In the genomic region with DNA sequence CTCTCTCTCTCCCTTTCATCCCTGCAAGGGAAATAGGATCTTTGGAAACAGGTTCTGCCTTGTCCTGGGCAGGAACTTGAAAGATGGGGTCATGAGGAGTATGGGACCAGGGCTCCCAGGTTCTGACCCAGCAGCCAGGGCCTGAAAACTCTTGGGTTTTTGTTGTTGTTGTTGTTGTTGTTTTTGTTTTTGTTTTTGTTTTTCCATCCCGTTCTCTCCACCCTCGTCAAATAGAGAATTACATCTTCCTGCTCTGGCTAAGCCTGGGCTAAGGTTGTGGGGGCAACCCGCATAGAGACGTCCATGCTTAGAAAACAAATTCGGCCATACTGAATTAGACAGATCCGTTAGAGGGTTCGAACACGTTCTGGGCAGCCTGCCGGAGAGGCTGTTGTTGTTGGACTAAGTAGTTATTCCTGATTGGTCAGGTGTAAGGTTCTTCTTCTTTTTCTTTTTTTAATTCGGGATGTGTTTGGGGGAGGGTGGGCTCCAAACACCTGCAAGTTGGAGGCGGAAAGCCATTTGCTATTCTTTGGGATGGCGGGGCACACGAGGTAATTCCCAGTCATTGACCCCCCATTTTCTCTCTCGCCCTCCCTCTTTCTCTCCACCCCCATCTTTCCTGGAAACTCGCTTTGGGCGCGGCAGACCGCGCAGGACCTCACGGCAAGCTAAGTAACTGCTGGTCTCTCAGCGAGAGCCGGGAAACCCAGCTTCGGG, we compare ENCODE assay signal across 7 mouse cellular contexts. TPM values are rescaled to one million over a fixed set of nuclear protein-coding genes. Genes with fewer than 3 reads are reported as not detected.
DNase-seq lines count a peak whose midpoint lies in the region; ATAC-seq and TF ChIP-seq lines count a peak whose summit lies in the region.

No protein-coding gene starts in this region.

- peaks cover 0 to 18% of the 10 kb centered on the region in 2 experiments; a peak in 2 of 4 replicates for H3K4me1 ChIP-seq in ES-E14 (ENCODE audit: control insufficient read depth in 2 of 2, insufficient read depth in 2 of 2, low read length in 2 of 2, poor library complexity in 1 of 2)
- H3K4me1 ChIP-seq in hindbrain, embryonic 11.5 days (replicated peaks; ENCODE audit: control insufficient read depth, insufficient read depth, low read length), result peaks cover 9% of the 10 kb centered on the region; the same call in 1 of the 2 replicates
- H3K4me1 ChIP-seq in liver, postnatal 0 days (ENCODE audit: insufficient read depth), result peaks cover 36% of the 10 kb centered on the region
- H3K4me1 ChIP-seq in stomach, postnatal 0 days (replicated peaks; ENCODE audit: control insufficient read depth, insufficient read depth), result peaks cover 3% of the 10 kb centered on the region; the same call in 1 of the 2 replicates

- no peak overlapping the region for H3K27ac ChIP-seq in ES-E14 (ENCODE audit: insufficient read depth, low read depth, low read length, poor library complexity, severe bottlenecking)
- H3K27ac ChIP-seq in hindbrain, embryonic 11.5 days (ENCODE audit: low read depth, low read length), result 0 out of 2 replicates have a peak overlapping the region, but pooled peaks have one; percentile 30
- peak overlapping the region; percentile 91 for H3K27ac ChIP-seq in liver, postnatal 0 days (ENCODE audit: low read depth)
- peak overlapping the region; percentile 30; the same call in 1 of the 2 replicates for H3K27ac ChIP-seq in stomach, postnatal 0 days (replicated peaks)

- 1% methylated on average over 23 of the region's 23 CpGs for WGBS in hindbrain, embryonic 11.5 days
- WGBS in liver, postnatal 0 days (ENCODE audit: insufficient replicate concordance), result 9% methylated on average over 23 of the region's 23 CpGs
- WGBS in stomach, postnatal 0 days, result 9% methylated on average over 23 of the region's 23 CpGs

- no peak overlapping the region for H3K9ac ChIP-seq in ES-E14 (ENCODE audit: insufficient read depth, low read depth, low read length, poor library complexity, severe bottlenecking)
- H3K9ac ChIP-seq in hindbrain, embryonic 11.5 days (ENCODE audit: low read depth, low read length), result no peak overlapping the region
- H3K9ac ChIP-seq in liver, postnatal 0 days (replicated peaks), result peak overlapping the region; percentile 89
- no peak overlapping the region for H3K9ac ChIP-seq in stomach, postnatal 0 days (ENCODE audit: low read length)

- H3K36me3 ChIP-seq in ES-E14 (ENCODE audit: control insufficient read depth, insufficient read depth, low read length, poor library complexity, severe bottlenecking), result no peaks in the 10 kb centered on the region
- no peaks in the 10 kb centered on the region for H3K36me3 ChIP-seq in hindbrain, embryonic 11.5 days (ENCODE audit: control insufficient read depth, insufficient read depth, low read length)
- H3K36me3 ChIP-seq in liver, postnatal 0 days (replicated peaks; ENCODE audit: insufficient read depth, low read length), result peaks cover 7% of the 10 kb centered on the region
- no peaks in the 10 kb centered on the region for H3K36me3 ChIP-seq in stomach, postnatal 0 days (ENCODE audit: control insufficient read depth, insufficient read depth, low read length)

- TF ChIP-seq EP300 in liver, postnatal 0 days (IDR thresholded peaks at IDR 0.05; ENCODE audit: low read depth), result no peak
- no peak for TF ChIP-seq EP300 in stomach, postnatal 0 days (optimal IDR thresholded peaks at IDR 0.05)

- TF ChIP-seq CTCF in liver, postnatal 0 days (IDR thresholded peaks at IDR 0.05; ENCODE audit: low read depth), result no peak
- TF ChIP-seq CTCF in stomach, postnatal 0 days (IDR thresholded peaks at IDR 0.05; ENCODE audit: low read depth), result no peak

- H3K27me3 ChIP-seq in hindbrain, embryonic 11.5 days (ENCODE audit: control insufficient read depth, insufficient read depth, low read length), result peaks cover 92% of the 10 kb centered on the region
- H3K27me3 ChIP-seq in liver, postnatal 0 days (ENCODE audit: insufficient read depth, low read length), result peaks cover 45% of the 10 kb centered on the region
- peaks cover 29% of the 10 kb centered on the region for H3K27me3 ChIP-seq in stomach, postnatal 0 days (ENCODE audit: control insufficient read depth, insufficient read depth, low read length)

- no peak overlapping the region; the same call in 1 of the 2 replicates for H3K4me2 ChIP-seq in hindbrain, embryonic 11.5 days (replicated peaks; ENCODE audit: low read depth, low read length)
- peak overlapping the region; percentile 95 for H3K4me2 ChIP-seq in liver, postnatal 0 days (ENCODE audit: low read depth, low read length)
- no peak overlapping the region; the same call in 1 of the 2 replicates for H3K4me2 ChIP-seq in stomach, postnatal 0 days (replicated peaks; ENCODE audit: low read depth)

- no peak for ATAC-seq in hindbrain, embryonic 11.5 days (ENCODE audit: low FRiP score)
- ATAC-seq in liver, postnatal 0 days, result 0 out of 2 replicates have a peak, but pooled peaks have one; percentile 8
- no peak for ATAC-seq in stomach, postnatal 0 days (ENCODE audit: low FRiP score, low TSS enrichment)

- in situ Hi-C loops in ES-E14 (cut with MboI; ENCODE audit: low sequenced_read_pairs in 2 of 2, unreplicated experiment in 2 of 2), result loop anchor here (5.0 to 25.0 kb wide), 3 partner anchors 147 to 878 kb away; partner anchors contain the start of genes Dmbx1 (in 2 of the 2) and Foxd2 (in 1 of the 2)

- DNase-seq in ES-E14 (ENCODE audit: low read depth, low spot score), result no peak
- DNase-seq in c-Kit-negative CD71-positive TER-119-positive erythroid progenitor cells, embryonic 14.5 days (ENCODE audit: low read depth, low spot score), result peak; percentile 72
- peak; percentile 52 for DNase-seq in hindbrain, embryonic 11.5 days (ENCODE audit: low spot score)
- peak; percentile 65 for DNase-seq in liver, postnatal 0 days
- no peak for DNase-seq in stomach, postnatal 0 days (ENCODE audit: low spot score)
- no peak for DNase-seq in left cerebral cortex, adult 11 months (ENCODE audit: low spot score)
- no peak for DNase-seq in cerebellum, postnatal 36 days

- H3K4me3 ChIP-seq in ES-E14 (ENCODE audit: insufficient read depth in 1 of 2, low read depth in 1 of 2, low read length in 2 of 2, poor library complexity in 1 of 2, severe bottlenecking in 1 of 2), result peak overlapping the region; percentile 11 to 20; a peak in 1 of 4 replicates
- peak overlapping the region; percentile 1; the same call in 1 of the 2 replicates for H3K4me3 ChIP-seq in hindbrain, embryonic 11.5 days (ENCODE audit: low read depth, low read length)
- H3K4me3 ChIP-seq in liver, postnatal 0 days (ENCODE audit: low read depth, low read length), result peak overlapping the region; percentile 68
- peak overlapping the region; percentile 10; the same call in 1 of the 2 replicates for H3K4me3 ChIP-seq in stomach, postnatal 0 days (ENCODE audit: low read depth, low read length)

- H3K9me3 ChIP-seq in ES-E14 (ENCODE audit: control insufficient read depth, insufficient read depth, low read depth, low read length), result no peaks in the 10 kb centered on the region
- H3K9me3 ChIP-seq in hindbrain, embryonic 11.5 days (ENCODE audit: control insufficient read depth, low read length), result no peaks in the 10 kb centered on the region
- H3K9me3 ChIP-seq in liver, postnatal 0 days (ENCODE audit: low read length), result no peaks in the 10 kb centered on the region
- H3K9me3 ChIP-seq in stomach, postnatal 0 days (ENCODE audit: control insufficient read depth, low read length), result no peaks in the 10 kb centered on the region

TF ChIP-seq in ES-E14, 5 proteins besides CTCF, POLR2A, EP300 and RAD21:
- TF ChIP-seq CHD2 (IDR thresholded peaks at IDR 0.05; ENCODE audit: low read depth, low read length), result no peak
- no peak for TF ChIP-seq ZC3H11A (IDR thresholded peaks at IDR 0.05; ENCODE audit: borderline replicate concordance, low read depth, low read length)
- no peak for TF ChIP-seq HCFC1 (IDR thresholded peaks at IDR 0.05; ENCODE audit: borderline replicate concordance, insufficient read depth, low read length)
- TF ChIP-seq MAFK (IDR thresholded peaks at IDR 0.05; ENCODE audit: insufficient read depth, low read depth, low read length), result no peak
- no peak for TF ChIP-seq ZNF384 (IDR thresholded peaks at IDR 0.05; ENCODE audit: low read depth, low read length)

RNA-seq across cellular contexts. Expression of gene Tal1, which starts 2.8 kb away (rescaled TPM):
- total RNA-seq in ES-E14 (2012; rRNA removed), result 0.40 and 0.42 TPM in 2 replicates
- 8.6 and 10.3 TPM in 2 replicates for polyA plus RNA-seq in hindbrain, embryonic 11.5 days (2014; fragmentation: Nextera tagmentation; extraction: Ambion mirVana)
- 8.3 and 8.9 TPM in 2 replicates for polyA plus RNA-seq in liver, postnatal 0 days (2015; fragmentation: Nextera tagmentation; extraction: Ambion mirVana)
- 0.16 and 0.19 TPM in 2 replicates for polyA plus RNA-seq in stomach, postnatal 0 days (2015; fragmentation: Nextera tagmentation; extraction: Ambion mirVana)

RNA-seq across cellular contexts. Expression of gene Pdzk1ip1, which starts 29.5 kb away (rescaled TPM):
- total RNA-seq in ES-E14 (2012; rRNA removed), result 1.1 and 1.2 TPM in 2 replicates
- 12.8 and 16.0 TPM in 2 replicates for polyA plus RNA-seq in hindbrain, embryonic 11.5 days (2014; fragmentation: Nextera tagmentation; extraction: Ambion mirVana)
- 18.6 and 22.2 TPM in 2 replicates for polyA plus RNA-seq in liver, postnatal 0 days (2015; fragmentation: Nextera tagmentation; extraction: Ambion mirVana)
- 255 and 279 TPM in 2 replicates for polyA plus RNA-seq in stomach, postnatal 0 days (2015; fragmentation: Nextera tagmentation; extraction: Ambion mirVana)

RNA-seq across cellular contexts. Expression of gene Stil, which starts 59.1 kb away (rescaled TPM):
- 7.3 and 7.4 TPM in 2 replicates for total RNA-seq in ES-E14 (2012; rRNA removed)
- 18.3 and 23.0 TPM in 2 replicates for polyA plus RNA-seq in hindbrain, embryonic 11.5 days (2014; fragmentation: Nextera tagmentation; extraction: Ambion mirVana)
- polyA plus RNA-seq in liver, postnatal 0 days (2015; fragmentation: Nextera tagmentation; extraction: Ambion mirVana), result 3.3 and 3.4 TPM in 2 replicates
- 1.7 and 1.8 TPM in 2 replicates for polyA plus RNA-seq in stomach, postnatal 0 days (2015; fragmentation: Nextera tagmentation; extraction: Ambion mirVana)

Comparison
In these comparisons a context has a peak if more than half of its experiments do, and no peak if none do; other contexts are left out.
1. DNase-seq: peak in c-Kit-negative CD71-positive TER-119-positive erythroid progenitor cells, embryonic 14.5 days (single experiment), hindbrain, embryonic 11.5 days (single experiment) and liver, postnatal 0 days (single experiment); none in ES-E14 (single experiment), stomach, postnatal 0 days (single experiment), left cerebral cortex, adult 11 months (single experiment) and cerebellum, postnatal 36 days (0 of 2).
2. H3K4me3 ChIP-seq: peak in every context shown above with its lines; median percentile 68 in liver, postnatal 0 days; 16 in ES-E14; 10 in stomach, postnatal 0 days; 1 in hindbrain, embryonic 11.5 days.
3. RNA of gene Pdzk1ip1, which starts 29.5 kb away (polyA plus RNA-seq): 255 to 279 TPM in stomach, postnatal 0 days; 18.6 to 22.2 TPM in liver, postnatal 0 days and 12.8 to 16.0 TPM in hindbrain, embryonic 11.5 days; every median in the first group is over 10 times any median in the second.